Mouse (Mus musculus) v-Abl transformed pro-B cells (cell line): ENCODE data around the gene Cacna1c.

ENCODE experiments used
- in situ Hi-C, 2 experiments: fragments of 400-800 bp; cut with MboI; formaldehyde crosslinking; loops; one replicate each; pipeline ENCODE4 v1.15.1; 2025; ENCODE audit not compliant: unreplicated experiment in 2 of 2

Cacna1c gene

DNA sequence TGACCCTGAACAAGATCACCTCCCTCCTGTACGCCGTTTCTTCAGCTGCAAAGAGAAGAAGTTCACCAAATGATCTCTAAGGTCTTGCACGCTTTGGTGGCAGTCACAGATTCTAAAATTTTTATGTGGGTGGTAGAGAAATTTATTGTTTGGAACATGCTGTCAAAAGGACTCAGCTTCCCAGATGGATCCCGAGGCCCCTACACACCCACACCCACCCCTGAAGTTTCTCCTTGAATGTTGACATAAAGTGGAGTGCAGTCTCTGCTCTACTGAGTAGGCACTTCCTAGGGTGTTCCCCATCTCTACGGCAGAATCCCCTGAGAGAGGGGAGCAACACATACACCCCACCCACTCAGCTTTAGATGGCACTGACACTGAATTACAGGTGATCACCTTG is 127.1 kb downstream of the Cacna1c start:
- in situ Hi-C loops: no loop called here

GRCm38 (mm10) chr6:119068650-119069049 is 127.6 kb downstream of the Cacna1c start:
- in situ Hi-C loops: no loop called here

DNA sequence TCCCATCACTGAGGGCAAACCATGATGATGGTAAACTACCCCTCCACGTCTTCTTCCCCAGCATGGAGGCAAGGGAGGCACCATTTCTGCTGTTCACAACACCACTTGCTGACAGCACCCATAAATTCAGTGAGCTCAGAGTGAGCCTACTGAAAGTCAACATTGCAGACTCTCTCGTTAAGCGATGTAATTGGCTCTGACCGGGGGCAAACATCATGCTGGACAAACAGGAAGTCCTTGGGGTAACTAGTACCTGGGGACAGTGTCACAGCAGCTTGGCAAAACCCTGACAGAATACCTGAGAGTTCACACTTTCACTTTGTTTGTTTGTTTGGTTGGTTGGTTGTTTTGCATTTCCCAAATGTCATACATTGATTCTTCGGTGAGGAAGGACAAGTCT is 131.3 kb downstream of the Cacna1c start:
- in situ Hi-C loops: no loop called here

GRCm38 (mm10) chr6:119064430-119064829 is 131.8 kb downstream of the Cacna1c start:
- in situ Hi-C loops: no loop called here

- in situ Hi-C loops: no loop called here
These were observed 133.5 kb downstream of the Cacna1c start for GRCm38 (mm10) chr6:119062695-119063094.

- in situ Hi-C loops: no loop called here
These were observed 137.3 kb downstream of the Cacna1c start for GRCm38 (mm10) chr6:119058896-119059295.

DNA sequence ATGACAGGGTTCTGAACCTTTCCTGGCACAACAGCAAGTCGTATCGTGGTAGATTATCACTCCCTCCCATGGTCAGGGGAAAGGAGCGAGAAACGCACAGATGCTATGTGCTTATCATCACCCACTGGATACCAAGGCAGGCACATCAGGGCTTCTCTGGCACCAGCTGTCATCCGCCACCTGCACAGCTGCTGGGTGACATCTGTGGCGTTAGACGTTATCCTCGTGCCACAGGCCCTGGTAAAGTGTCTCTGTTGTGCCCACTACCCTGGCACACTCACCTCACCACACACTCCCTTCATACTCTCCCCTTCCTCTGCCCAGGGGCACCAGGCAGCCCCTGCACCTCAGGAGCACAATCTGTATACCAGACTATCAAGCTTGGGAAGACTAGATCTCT is 137.8 kb downstream of the Cacna1c start:
- in situ Hi-C loops: no loop called here

- in situ Hi-C loops: no loop called here
These were observed 139.1 kb downstream of the Cacna1c start for GRCm38 (mm10) chr6:119057076-119057479.

GRCm38 (mm10) chr6:119052801-119053200 is 143.4 kb downstream of the Cacna1c start:
- in situ Hi-C loops: no loop called here

- in situ Hi-C loops: no loop called here
These were observed 143.9 kb downstream of the Cacna1c start for GRCm38 (mm10) chr6:119052366-119052765.

DNA sequence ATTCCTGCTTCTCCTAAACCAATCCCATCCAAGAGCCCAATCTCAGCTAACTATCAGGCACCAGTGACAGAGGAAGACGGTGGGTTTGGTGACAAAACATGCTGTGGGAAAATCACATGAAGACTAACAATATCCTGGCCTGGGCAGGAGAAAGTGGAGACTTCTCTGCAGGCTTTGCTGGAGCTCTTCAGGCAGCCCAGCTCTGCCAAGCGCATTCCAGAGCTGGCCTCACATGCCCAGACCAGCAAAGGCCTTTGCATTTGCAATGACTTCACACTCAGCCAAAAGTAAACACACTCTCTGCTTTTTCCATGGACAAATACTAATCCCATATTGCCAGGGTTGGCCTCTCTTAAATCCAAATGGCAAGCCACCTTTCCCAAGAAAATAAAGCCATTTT is 144.5 kb downstream of the Cacna1c start:
- in situ Hi-C loops: no loop called here

DNA sequence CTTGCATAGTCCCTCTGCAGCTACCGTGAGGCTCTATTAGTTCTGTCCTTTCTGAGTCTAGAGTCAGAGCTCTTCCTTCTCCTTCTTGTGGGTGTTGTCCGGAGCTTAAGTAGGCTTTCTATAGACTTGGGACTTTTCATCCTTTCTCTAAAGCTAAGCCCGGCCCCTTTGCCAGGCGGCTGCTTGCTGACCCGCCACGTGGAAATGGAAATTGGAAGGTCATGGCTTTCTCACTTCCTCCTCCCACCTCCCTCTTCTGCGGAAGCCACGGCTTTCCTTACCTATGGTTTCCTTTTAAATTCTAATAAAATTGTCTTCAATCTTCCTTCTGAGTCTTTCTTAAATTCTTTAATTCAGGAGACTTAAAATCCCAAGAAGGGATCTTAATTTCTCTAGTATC is 148.9 kb downstream of the Cacna1c start:
- in situ Hi-C loops: no loop called here

- in situ Hi-C loops: no loop called here
These were observed 150.7 kb downstream of the Cacna1c start for GRCm38 (mm10) chr6:119045498-119045897.

DNA sequence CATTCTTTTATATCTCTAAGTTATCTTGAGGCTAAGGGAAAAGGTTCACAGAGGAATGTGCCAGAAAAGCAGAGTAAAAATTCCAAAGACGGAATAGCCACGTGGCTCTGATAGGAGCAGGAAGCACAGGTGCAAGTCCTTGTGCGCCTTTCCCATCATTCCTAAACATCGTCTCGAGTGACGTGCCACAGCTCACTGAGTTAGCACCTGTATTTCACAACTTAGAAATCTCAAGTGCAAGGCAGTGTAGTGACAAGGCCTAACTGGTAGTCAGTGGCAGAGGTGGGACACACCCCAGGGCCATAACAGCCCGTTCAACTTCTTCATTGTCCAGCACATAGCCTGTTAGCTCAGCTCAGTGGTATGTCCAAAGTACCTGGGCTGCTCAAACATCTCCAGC is 152.1 kb downstream of the Cacna1c start:
- in situ Hi-C loops: no loop called here

- in situ Hi-C loops: no loop called here
These were observed 153.4 kb downstream of the Cacna1c start for GRCm38 (mm10) chr6:119042803-119043202.

- in situ Hi-C loops: no loop called here
These were observed 155.3 kb downstream of the Cacna1c start for GRCm38 (mm10) chr6:119040961-119041360.

DNA sequence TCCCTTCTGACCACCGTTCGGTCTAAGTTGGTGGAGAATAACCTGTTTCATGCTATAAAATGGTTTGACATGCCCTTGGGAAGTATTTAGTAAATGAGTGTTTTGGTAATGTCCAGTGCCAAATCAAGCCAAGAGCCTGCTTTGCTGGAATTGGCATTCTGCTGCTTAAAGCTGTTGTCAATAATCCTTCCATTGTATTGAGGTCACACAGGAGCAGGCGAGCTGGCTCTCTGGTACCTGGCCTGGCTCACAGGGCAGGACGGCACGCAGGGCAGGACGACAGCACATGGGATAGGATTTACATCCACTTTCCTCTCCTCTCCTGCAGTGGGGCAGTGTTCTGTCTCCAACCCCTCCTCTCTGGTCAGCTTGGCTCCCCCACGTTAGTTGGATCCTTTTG is 156.4 kb downstream of the Cacna1c start:
- in situ Hi-C loops: no loop called here

DNA sequence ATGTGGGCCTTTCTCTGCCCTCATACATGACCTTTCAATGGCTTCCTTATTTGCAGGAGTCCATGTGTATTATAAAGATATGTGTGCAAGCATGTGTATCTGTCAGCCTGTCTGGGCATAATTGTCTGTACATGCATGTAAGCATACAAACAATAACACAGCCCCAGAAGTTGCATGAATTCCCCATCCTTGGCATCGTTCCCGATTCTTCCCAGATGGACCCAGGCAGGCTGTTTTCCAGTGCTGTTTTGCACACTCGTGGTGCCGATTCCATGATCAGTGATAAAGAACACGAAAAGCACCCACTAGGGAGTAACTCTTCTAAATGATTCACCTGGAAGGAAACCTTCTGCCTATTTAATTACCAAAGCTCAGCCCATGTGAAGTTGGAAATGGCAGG is 156.9 kb downstream of the Cacna1c start:
- in situ Hi-C loops: no loop called here

GRCm38 (mm10) chr6:119037815-119038214 is 158.4 kb downstream of the Cacna1c start:
- in situ Hi-C loops: no loop called here

DNA sequence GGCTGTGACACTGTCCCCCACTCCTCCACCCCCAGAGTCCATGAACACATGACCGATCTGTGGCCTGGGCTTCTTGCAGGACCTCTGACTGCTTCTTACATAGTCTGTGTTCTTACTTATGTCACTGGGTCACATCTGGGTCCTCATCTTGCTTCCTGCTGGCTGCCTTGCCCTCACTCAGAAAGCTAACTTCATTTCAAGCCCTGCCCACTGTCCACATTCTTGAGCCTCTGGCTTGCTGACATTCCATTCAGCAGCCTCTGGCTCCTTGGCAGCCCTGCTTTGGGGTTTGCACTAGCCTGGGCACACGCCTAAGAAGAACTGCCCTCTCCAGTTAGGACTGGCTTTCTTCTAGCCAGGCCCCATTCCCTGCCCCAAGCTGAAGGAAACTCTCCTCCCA is 159.2 kb downstream of the Cacna1c start:
- in situ Hi-C loops: no loop called here

DNA sequence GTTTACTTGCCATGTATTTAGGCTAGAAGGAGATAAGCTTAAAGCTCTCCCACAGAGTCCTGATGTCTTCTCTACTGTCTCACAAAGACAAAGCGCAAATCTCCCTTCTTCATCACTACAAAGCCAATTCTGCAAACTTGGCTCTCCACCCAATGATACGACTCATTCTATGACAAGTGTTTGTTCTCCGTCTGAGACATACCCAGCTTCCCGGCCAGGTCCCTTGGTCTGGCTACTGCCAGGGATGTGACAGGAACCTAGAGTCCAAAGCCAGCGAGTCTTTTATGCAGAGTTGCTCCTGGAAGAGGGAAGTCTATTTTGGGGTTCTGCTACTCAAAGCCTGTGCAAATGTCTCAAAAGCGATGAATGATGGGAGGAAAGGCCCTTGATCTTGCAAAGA is 160.9 kb downstream of the Cacna1c start:
- in situ Hi-C loops: no loop called here

DNA sequence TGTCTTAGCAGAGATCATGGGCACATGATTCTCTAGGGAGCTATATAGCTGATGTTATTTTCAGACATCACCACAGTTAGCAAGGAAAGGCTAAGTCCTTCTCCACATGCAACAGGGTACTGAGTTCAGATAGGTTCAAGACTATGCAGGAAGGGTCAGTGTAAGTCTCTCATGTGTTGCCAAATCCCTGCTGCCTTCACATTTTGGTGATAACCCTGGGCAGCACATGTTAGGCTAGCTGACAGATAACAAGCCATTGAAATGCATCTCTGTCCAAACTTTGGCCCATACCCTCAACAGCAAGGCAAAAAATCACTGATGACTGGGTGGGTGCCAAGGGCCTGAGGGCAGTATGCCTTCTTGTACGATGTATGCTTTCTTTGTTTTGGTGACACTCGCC is 161.3 kb downstream of the Cacna1c start:
- in situ Hi-C loops: no loop called here

GRCm38 (mm10) chr6:119027880-119028279 is 168.3 kb downstream of the Cacna1c start:
- in situ Hi-C loops: no loop called here

DNA sequence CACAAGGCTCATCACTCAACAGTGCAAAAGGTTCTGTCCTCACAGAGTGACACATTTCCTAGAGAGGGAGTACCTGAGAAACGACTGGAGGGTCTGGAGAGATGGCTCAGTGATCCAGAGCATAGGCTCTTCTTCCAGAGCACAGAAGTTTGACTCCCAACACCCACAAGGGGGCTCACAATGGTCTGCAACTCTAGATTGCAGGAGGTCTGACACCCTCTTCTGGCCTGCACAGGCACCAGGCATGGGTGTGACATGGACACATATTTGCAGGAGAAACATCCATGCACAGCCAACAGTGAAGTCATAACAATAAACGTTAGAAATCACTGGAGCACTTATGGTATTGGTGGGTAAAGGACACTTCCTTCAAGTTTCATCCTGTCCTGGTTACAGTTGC is 173.4 kb downstream of the Cacna1c start:
- in situ Hi-C loops: no loop called here
